Comparison of ENCODE assay signal across 8 mouse cellular contexts in the genomic region with DNA sequence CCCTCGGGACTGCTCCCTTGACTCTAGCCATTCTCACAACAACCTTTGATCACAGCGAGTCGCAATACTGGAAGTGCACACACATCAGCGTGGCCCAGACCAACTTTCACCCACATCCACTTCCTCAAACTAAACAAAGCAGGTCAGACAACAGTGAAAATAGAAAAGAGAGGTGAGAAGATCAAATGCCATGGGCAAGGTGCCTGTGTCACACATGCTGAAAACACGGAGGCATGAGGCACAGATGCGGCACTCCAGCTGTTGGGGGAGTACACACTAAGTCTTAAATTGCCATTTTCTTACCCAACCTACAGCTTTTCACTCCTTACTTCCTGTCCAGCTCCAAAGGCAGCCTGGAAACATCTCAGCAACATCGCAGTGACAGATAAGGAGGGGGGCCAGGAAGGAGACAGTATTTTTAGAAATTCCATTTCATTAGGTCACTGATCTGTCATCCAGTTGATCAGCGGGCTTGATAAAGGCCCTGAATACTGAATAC.
DNase-seq lines count a peak whose midpoint lies in the region; ATAC-seq lines count a peak whose summit lies in the region.

No protein-coding gene starts in this region.

- peak; percentile 74 for ATAC-seq in monocyte, adult 5-6 weeks (replicated peaks; ENCODE audit: insufficient number of reproducible peaks, low FRiP score, low TSS enrichment, poor library complexity, severe bottlenecking)

- peak; percentile 32 for DNase-seq in adrenal gland, adult 2 months
- no peak for DNase-seq in adrenal gland, postnatal 25 days
- DNase-seq in heart, adult 9 months (ENCODE audit: low spot score in 2 of 2), result peak; percentile 63 to 69
- DNase-seq in kidney, postnatal 25 days, result peak; percentile 27 to 54
- no peak for DNase-seq in layer of hippocampus, postnatal 10 days (ENCODE audit: low spot score in 2 of 2)
- DNase-seq in cerebellum, adult 18-20 months, result no peak
- DNase-seq in cerebellum, adult 11-12 months, result no peak

Comparison
In these comparisons a context has a peak if more than half of its experiments do, and no peak if none do; other contexts are left out.
1. DNase-seq: peak in adrenal gland, adult 2 months (single experiment), heart, adult 9 months (2 of 2) and kidney, postnatal 25 days (2 of 2); none in adrenal gland, postnatal 25 days (single experiment), layer of hippocampus, postnatal 10 days (0 of 2), cerebellum, adult 18-20 months (0 of 2) and cerebellum, adult 11-12 months (single experiment).